Mouse (Mus musculus) heart, embryonic 14.5 days (tissue): ENCODE results near the gene Cmss1. TPM values are rescaled to one million over a fixed set of nuclear protein-coding genes. Genes with fewer than 3 reads are reported as not detected.
A peak's percentile ranks its signal among the peaks of the same experiment; 100 is the strongest.

Experiments used
- ATAC-seq: fragments of 200-750 bp; cut with Nextera tagmentation; 2 replicates; pipeline ENCODE4 v1.8.0; 2017; ENCODE audit warnings: low read depth, moderate TSS enrichment; ENCODE audit not compliant: insufficient number of reproducible peaks, insufficient read depth, low FRiP score
- H3K27ac ChIP-seq, 2 experiments: fragments of 200-500 bp in 1 of 2; fragments of 300-500 bp in 1 of 2; sonication (generic) in 1 of 2; replicated peaks in 1 of 2; 2 replicates each; pipeline ENCODE4 v1.5.1; 2012 to 2014; ENCODE audit warnings: low read depth in 2 of 2, low read length in 2 of 2, control low read depth in 1 of 2, mild to moderate bottlenecking in 1 of 2, mixed read lengths in 1 of 2; ENCODE audit not compliant: control insufficient read depth in 1 of 2, insufficient read depth in 1 of 2
- H3K27me3 ChIP-seq: fragments of 300-500 bp; sonication (generic); 2 replicates; pipeline ENCODE4 v1.6.1; 2014; ENCODE audit warnings: mild to moderate bottlenecking, low read length, control low read depth; ENCODE audit not compliant: control insufficient read depth, insufficient read depth
- H3K36me3 ChIP-seq: fragments of 300-500 bp; sonication (generic); 2 replicates; pipeline ENCODE4 v1.6.1; 2014; ENCODE audit warnings: mild to moderate bottlenecking, control low read depth, low read length, mixed read lengths; ENCODE audit not compliant: control insufficient read depth, insufficient read depth
- H3K4me1 ChIP-seq, 2 experiments: fragments of 200-500 bp in 1 of 2; fragments of 300-500 bp in 1 of 2; sonication (generic) in 1 of 2; 2 replicates each; pipeline ENCODE4 v1.6.1; 2012 to 2014; ENCODE audit warnings: low read length in 2 of 2, control low read depth in 1 of 2, mixed read lengths in 1 of 2; ENCODE audit not compliant: control insufficient read depth in 2 of 2, insufficient read depth in 2 of 2
- H3K4me2 ChIP-seq: fragments of 300-500 bp; sonication (generic); 2 replicates; pipeline ENCODE4 v1.6.1; 2014; ENCODE audit warnings: mild to moderate bottlenecking, low read length
- H3K4me3 ChIP-seq, 2 experiments: fragments of 200-500 bp in 1 of 2; fragments of 300-500 bp in 1 of 2; sonication (generic) in 1 of 2; 2 replicates each; pipeline ENCODE4 v1.5.1; 2012 to 2014; ENCODE audit warnings: low read length in 2 of 2, mild to moderate bottlenecking in 2 of 2, control low read depth in 1 of 2, low read depth in 1 of 2, moderate library complexity in 1 of 2; ENCODE audit not compliant: control insufficient read depth in 1 of 2, insufficient read depth in 1 of 2
- H3K9ac ChIP-seq: fragments of 300-500 bp; sonication (generic); 2 replicates; pipeline ENCODE4 v1.6.1; 2014; ENCODE audit warnings: mild to moderate bottlenecking, low read length
- H3K9me3 ChIP-seq: fragments of 300-500 bp; sonication (generic); 2 replicates; pipeline ENCODE4 v1.6.1; 2016; ENCODE audit warnings: low read length, control low read depth; ENCODE audit not compliant: control insufficient read depth
- WGBS: fragments of 180-500 bp; shearing (Covaris S2); extraction: QIAGEN DNeasy Blood & Tissue Kit; methylation state at CpG from one replicate; pipeline ENCODE4 v1.1.7; 2014; 5-methylcytosine and 5-hydroxymethylcytosine counted together
- polyA plus RNA-seq: library from polyadenylated mRNA; unstranded; fragments of >200 nt; fragmentation: Nextera tagmentation; extraction: Ambion mirVana; gene quantifications from 2 replicates; pipeline ENCODE4 v1.2.1, GENCODE M21; 2014

Gene Cmss1
- polyA plus RNA-seq, 1 experiment from 2014 or later = 35.1 TPM

DNA sequence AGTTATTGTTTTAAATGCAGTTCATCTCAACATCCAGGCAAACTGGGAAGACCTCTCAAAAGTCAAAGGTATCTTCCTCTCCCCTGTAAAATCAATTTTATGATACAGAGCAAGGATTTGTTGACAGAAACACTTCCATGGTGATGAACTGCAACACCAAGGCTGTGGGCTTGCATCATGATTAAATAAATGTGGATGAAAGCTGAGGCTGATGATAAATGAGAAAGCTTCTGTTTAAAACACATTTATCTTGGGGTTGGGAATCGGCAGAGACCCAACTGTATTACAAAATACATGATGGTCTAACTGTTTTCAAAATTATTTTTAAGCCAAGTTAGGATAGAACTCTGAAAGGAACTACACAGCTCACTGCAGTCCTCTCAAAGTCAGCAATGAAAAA lies 32.8 kb downstream of the Cmss1 start:
- no peaks in the 10 kb centered on the region for H3K9me3 ChIP-seq
- H3K9ac ChIP-seq = no peak overlapping the region
- no peak overlapping the region for H3K4me2 ChIP-seq
- peaks cover 50% of the 10 kb centered on the region for H3K36me3 ChIP-seq
- H3K27ac ChIP-seq = no peak overlapping the region
- no peaks in the 10 kb centered on the region for H3K27me3 ChIP-seq
- 0 out of 4 replicates have a peak, but pooled peaks cover 0 to 7% of the 10 kb centered on the region in 2 experiments for H3K4me1 ChIP-seq
- 65% methylated on average over 1 of the region's 1 CpGs for WGBS
- no peak overlapping the region for H3K4me3 ChIP-seq
- no peak for ATAC-seq

DNA sequence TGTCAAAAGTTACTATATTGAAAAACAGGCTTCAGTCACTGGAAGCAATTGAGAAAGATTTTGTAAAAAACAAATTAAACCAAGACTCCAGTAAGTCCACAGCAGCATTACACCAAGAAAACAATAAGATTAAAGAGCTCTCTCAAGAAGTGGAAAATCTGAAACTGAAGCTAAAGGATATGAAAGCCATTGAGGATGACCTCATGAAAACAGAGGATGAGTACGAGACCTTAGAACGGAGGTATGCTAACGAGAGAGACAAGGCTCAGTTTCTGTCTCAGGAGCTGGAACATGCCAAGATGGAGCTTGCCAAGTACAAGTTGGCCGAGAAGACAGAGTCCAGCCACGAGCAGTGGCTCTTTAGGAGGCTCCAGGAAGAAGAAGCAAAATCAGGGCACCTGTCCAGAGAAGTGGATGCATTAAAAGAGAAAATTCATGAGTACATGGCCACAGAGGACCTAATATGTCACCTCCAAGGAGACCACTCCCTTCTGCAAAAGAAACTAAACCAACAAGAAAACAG lies 35.8 kb downstream of the Cmss1 start:
- Histone ChIP-seq H3K9ac (no peak overlapping the region), H3K27me3 (no peaks in the 10 kb centered on the region), H3K4me1 (peaks cover 2 to 4% of the 10 kb centered on the region in 2 experiments; a peak in 1 of 4 replicates), H3K27ac (no peak overlapping the region), H3K36me3 (peaks cover 56% of the 10 kb centered on the region), H3K4me2 (no peak overlapping the region), H3K9me3 (no peaks in the 10 kb centered on the region), H3K4me3 (no peak overlapping the region)
- ATAC-seq = no peak
- WGBS = 82% methylated on average over 5 of the region's 5 CpGs

- no peak overlapping the region for H3K4me3 ChIP-seq
- H3K4me1 ChIP-seq = peaks cover 2 to 7% of the 10 kb centered on the region in 2 experiments; a peak in 3 of 4 replicates
- H3K4me2 ChIP-seq = no peak overlapping the region
- no peak overlapping the region for H3K27ac ChIP-seq
- 82% methylated on average over 7 of the region's 7 CpGs for WGBS
- no peak for ATAC-seq
- H3K36me3 ChIP-seq = peaks cover 43% of the 10 kb centered on the region
- H3K27me3 ChIP-seq = no peaks in the 10 kb centered on the region
- no peak overlapping the region for H3K9ac ChIP-seq
- H3K9me3 ChIP-seq = no peaks in the 10 kb centered on the region
Measured at GRCm38 (mm10) chr16:57568648-57569404, 37.8 kb downstream of the Cmss1 start.

DNA sequence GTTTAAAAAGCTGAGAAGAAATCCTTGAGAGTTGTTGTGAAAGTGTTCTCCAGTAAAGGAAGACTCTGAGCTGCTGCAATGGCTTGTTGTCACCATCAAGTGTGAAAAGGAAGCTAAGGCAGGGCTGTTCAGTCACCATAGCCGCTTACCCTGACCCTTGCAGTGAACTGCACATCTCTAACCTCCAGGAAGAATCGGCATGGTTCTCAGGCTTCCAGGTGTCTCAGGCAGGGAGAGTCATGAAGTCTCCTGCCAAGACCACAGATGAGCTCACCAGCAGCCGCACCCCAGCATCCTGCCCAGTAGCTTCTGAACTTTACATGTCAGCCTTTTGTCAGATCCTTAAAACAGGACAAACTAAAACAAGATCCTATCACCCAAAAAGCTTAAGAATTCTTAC lies 40.4 kb downstream of the Cmss1 start:
- Histone ChIP-seq H3K4me3 (no peak overlapping the region), H3K9ac (no peak overlapping the region), H3K4me1 (peaks cover 7 to 26% of the 10 kb centered on the region in 2 experiments), H3K27me3 (no peaks in the 10 kb centered on the region), H3K36me3 (peaks cover 39% of the 10 kb centered on the region), H3K27ac (peak overlapping the region in 1 of 2 experiments; percentile 44; a peak in 2 of 4 replicates), H3K9me3 (no peaks in the 10 kb centered on the region), H3K4me2 (no peak overlapping the region)
- 38% methylated on average over 3 of the region's 3 CpGs for WGBS
- no peak for ATAC-seq

- H3K4me2 ChIP-seq = no peak overlapping the region
- no peak overlapping the region for H3K4me3 ChIP-seq
- peaks cover 25% of the 10 kb centered on the region for H3K36me3 ChIP-seq
- no peak overlapping the region for H3K9ac ChIP-seq
- H3K9me3 ChIP-seq = no peaks in the 10 kb centered on the region
- ATAC-seq = no peak
- peaks cover 7 to 24% of the 10 kb centered on the region in 2 experiments for H3K4me1 ChIP-seq
- WGBS = 54% methylated on average over 1 of the region's 1 CpGs
- no peaks in the 10 kb centered on the region for H3K27me3 ChIP-seq
- H3K27ac ChIP-seq = 0 out of 4 replicates have a peak overlapping the region, but pooled peaks of 1 of the 2 experiments have one; percentile 16
Measured at GRCm38 (mm10) chr16:57564807-57565206, 41.9 kb downstream of the Cmss1 start.

GRCm38 (mm10) chr16:57563453-57563852 lies 43.2 kb downstream of the Cmss1 start:
- peak overlapping the region in 1 of 2 experiments; percentile 61; a peak in 2 of 4 replicates for H3K27ac ChIP-seq
- no peak overlapping the region for H3K9ac ChIP-seq
- WGBS = 20% methylated on average over 3 of the region's 3 CpGs
- H3K4me1 ChIP-seq = peaks cover 7 to 24% of the 10 kb centered on the region in 2 experiments
- no peak overlapping the region for H3K4me3 ChIP-seq
- ATAC-seq = peak; percentile 77; the same call in 1 of the 2 replicates
- H3K9me3 ChIP-seq = no peaks in the 10 kb centered on the region
- H3K27me3 ChIP-seq = no peaks in the 10 kb centered on the region
- no peak overlapping the region for H3K4me2 ChIP-seq
- peaks cover 22% of the 10 kb centered on the region; the same call in 1 of the 2 replicates for H3K36me3 ChIP-seq

GRCm38 (mm10) chr16:57560185-57560584 lies 46.5 kb downstream of the Cmss1 start:
- no peak for ATAC-seq
- peaks cover 15% of the 10 kb centered on the region; the same call in 1 of the 2 replicates for H3K36me3 ChIP-seq
- no peaks in the 10 kb centered on the region for H3K9me3 ChIP-seq
- H3K27me3 ChIP-seq = no peaks in the 10 kb centered on the region
- no peak overlapping the region for H3K4me3 ChIP-seq
- 73% methylated on average over 1 of the region's 1 CpGs for WGBS
- no peak overlapping the region for H3K9ac ChIP-seq
- peaks cover 7 to 28% of the 10 kb centered on the region in 2 experiments for H3K4me1 ChIP-seq
- no peak overlapping the region for H3K27ac ChIP-seq
- no peak overlapping the region for H3K4me2 ChIP-seq
